Mouse (Mus musculus) naive thymus-derived CD4-positive, alpha-beta T cell, adult 2 months (primary cell): ENCODE results near the gene Mcfd2.

Experiments
- DNase-seq: peaks from one replicate; pipeline ENCODE4 v3.0.0-alpha.2; 2011; ENCODE audit warnings: low read depth

Gene Mcfd2

DNA sequence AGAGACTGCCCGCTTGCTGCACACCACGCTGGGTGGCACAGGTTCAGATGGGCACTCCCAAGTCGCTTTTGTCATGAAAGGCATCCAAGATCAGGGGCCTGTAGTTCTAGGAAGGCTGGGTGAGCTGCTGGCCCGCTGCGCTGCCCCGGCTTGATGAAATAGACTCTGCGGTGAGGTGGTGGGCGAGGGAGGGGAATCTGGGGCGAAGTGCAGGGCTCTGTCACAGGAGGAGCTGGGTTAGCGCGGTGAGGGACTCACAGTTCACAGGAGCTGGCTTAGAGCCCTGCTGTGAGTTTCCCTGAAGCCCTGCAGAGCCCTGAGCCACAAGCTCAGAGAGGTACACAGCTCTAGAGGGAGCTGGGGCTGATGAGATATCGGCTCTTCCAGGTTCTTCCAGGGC lies 22.4 kb upstream of the Mcfd2 start:
- DNase-seq = no peak

DNA sequence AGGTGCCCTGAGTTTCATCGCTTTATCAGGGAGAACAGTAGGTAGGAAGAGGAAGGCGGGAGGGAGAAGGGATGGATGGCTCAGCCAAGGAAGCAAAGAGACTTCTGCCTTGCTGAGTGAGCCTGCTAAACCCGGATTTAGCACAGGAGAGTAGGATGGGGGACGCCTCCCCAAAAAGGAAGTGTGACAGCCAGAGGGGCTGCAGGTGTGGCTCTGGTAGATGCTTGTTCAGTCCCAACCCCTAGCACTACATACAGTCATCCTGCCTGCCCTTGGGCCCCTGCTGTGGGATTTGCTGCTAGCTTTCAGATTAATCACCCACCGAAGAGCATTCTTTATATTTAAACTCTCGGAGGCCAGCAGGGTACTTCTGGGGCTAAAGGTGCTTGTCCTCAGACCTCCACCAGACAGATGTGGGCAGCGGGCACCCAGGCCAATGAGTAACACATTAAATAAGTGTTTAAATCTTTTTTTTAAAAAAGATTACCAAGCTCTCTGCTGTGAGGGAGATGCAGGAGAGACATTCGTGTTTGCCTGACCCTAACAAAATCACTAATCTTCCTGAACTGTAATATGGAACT lies 21.6 kb upstream of the Mcfd2 start:
- DNase-seq = no peak

GRCm38 (mm10) chr17:87286481-87287143 lies 20.9 kb upstream of the Mcfd2 start:
- DNase-seq = peak; percentile 61

DNA sequence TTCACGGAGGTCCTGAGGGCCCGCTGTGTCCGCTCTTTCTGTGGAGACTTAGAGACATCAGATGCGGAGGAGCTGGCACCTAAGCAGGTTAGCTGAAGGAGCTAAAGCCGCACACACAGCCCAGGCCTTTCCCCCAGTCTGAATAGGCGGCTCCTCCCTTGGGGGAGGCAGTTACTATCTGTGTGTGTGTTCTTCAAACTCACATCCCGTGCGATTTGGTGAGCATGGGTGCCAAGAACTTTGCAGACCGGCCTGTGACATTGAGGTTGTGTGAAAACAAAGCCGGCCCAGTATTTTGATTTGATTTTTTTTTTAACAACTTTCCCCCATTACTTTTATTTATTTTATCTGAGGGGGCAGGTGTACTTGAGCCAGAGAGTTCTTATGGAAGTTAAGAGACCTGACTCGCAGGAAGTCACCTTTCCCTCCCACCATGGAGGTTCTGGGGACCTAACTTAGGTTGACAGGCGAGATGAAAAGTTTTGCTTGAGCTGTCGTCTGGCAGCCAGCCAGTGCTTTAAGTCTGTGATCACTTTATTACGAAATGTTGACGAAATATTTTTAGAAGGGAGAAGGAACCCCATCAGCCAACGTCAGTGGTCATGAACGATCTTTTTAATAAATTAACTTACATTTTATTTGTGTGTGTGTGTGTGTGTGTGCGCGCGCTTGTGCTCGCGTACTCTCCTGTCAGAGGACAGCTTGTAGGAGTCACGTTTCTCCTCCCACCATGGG lies 20.2 kb upstream of the Mcfd2 start:
- DNase-seq = peak; percentile 70

DNA sequence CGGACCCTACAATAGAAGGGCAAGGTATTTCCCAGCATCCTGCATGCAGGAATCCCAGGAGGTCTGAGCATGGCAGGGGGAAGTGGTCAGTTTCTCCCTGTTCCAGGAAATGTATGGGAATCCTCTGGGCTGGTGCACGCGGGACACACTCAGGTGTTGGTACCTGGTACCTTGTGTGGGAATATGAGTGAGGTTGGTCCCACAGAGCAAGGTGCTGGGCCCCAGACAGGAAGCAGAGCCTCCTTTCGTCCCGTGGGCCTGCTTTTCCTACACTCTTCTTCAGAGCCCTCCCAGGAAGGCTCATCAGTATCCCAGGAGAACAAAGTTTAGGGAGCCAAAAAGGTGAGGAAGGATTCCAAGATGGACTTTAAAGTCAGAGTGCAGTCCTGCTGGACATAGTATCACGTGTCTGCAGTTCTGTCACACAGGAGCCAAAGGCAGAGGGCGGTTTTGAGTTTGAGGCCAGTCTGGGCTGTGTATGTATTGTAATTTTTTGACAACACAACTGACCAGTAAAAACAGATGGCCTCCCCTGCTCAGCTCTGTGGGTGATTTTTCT lies 18.8 kb upstream of the Mcfd2 start:
- DNase-seq = no peak

GRCm38 (mm10) chr17:87283755-87284481 lies 18.2 kb upstream of the Mcfd2 start:
- DNase-seq = peak; percentile 77

- no peak for DNase-seq
Observed at GRCm38 (mm10) chr17:87283055-87283754, 17.5 kb upstream of the Mcfd2 start.

- DNase-seq = peak; percentile 96
Observed at GRCm38 (mm10) chr17:87282706-87283053, 16.9 kb upstream of the Mcfd2 start, which contains the start of gene Ttc7. Ttc7 (plus strand) TSS chr17:87282886.

- DNase-seq = peak; percentile 91
Observed at GRCm38 (mm10) chr17:87282007-87282705, 16.4 kb upstream of the Mcfd2 start.

- DNase-seq = no peak
Observed at GRCm38 (mm10) chr17:87275363-87276341, 9.9 kb upstream of the Mcfd2 start.

DNA sequence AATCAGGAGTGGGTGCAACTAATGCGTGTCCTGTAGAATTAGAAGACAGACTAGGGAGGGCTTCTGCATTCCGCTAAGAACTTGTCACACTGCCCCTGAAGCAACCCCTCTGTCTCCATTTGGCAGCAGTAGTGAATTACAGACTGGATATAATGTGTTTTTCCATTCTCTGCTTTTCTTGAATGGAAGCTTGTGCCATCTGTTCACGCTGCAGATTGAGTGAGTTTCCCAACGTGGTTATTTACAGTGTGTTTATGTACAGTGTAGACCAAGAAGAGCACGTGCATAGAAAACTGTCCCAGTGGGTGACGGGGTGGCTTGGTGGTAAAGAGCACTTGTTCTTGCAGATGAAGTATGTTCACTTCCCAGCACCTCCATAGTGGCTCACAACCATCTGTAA lies 3.7 kb upstream of the Mcfd2 start:
- no peak for DNase-seq

DNA sequence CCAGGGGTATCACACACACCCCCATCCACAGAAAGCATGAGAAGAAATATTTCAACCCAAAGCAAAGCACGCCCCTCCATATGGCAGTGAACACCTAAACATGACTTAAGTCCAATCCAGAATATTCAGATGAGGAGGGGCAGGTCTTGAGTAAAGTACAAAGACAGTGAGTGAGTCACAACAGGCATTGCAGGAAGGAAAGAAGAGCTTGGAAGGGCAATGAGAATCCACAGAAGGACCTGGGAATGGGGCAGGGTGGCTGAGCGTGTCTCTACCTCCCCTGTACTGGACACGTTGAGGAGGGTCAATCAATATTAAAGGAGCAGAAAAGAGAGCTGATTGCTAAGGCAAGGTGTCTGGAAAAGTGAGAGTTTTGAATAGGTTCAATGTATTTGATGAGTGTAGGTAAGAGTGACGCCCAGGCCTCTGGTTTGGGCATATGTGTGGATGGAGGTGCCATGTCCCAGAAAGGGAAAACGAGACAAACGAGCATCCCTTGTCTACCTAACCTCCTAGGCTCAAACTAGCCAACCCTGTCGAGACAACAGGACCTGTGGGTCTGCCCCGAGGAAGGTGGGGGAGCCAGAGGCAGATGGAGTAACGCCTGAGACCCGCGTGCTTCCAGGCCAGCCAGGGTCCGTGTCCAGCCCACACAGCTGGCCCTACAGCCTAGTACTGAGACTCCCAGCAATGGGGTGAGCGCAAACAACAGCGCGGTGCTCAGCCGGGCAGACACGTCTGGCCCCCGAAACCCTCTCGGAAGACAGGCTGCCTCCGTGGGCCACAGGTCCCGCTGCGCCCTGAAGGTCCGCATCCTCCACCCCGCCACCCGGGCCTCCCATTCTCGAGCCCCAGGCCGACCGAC lies 576 bp downstream of the Mcfd2 start:
- DNase-seq = no peak

- no peak for DNase-seq
Observed at GRCm38 (mm10) chr17:87264054-87264830, 1.5 kb downstream of the Mcfd2 start.

DNA sequence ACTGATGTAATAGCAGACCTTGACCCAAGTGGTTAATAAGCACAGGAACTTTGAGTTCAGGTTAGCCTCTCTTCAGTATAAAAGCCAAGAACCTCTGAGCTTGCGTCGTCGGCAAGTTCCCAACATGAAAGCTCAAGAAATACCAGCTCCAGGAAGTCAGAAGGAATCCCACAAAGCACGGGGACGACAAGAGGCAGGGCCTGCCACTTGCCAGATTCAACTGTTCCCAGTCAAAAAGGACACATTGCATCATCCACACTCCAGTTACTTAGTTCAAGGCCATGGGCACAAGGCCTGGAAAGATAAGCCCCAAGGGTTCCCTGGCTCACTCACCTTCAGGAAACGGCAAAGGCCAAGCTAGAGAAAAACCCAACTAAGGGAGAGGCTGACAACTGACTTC lies 2.3 kb downstream of the Mcfd2 start:
- DNase-seq = no peak

DNA sequence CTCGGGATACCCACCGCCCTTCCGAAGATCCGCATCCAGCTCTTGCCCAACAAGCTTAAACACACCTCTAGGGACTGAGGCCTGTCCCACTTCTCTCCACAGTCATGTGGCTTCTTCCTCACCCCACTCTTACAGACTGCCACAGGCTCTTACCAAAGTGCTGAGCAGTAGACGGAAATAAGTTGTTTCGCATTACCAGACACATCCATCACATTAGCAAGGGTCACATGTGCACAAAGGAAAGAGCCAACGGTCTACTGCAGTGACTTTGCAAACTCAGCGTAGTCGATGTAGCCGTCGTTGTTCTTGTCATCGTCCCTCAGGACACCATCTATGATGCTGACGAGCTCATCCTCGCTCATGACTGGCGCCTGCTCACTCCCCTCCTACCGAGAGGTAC lies 10.1 kb downstream of the Mcfd2 start:
- no peak for DNase-seq

DNA sequence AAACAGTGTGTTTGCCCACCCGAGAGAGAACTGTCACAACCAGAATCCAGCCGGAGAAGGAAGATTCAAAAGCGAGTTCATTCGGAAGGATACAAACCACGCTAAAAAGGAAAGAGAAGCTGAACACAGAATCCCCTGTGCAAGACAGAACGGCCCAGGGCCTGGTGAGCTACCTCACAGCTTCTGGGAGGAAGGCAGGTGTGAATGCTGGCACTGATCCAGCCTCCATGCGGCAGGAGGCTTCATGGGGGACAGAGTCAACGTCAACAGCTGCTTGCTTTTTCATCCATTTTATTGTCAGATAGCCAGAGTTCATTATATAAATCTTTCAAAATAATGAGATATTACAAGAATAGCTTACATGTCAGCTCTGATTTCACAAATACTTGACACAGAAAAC lies 11.4 kb downstream of the Mcfd2 start:
- DNase-seq = no peak

- no peak for DNase-seq
Observed at GRCm38 (mm10) chr17:87246103-87246502, 19.6 kb downstream of the Mcfd2 start.

DNA sequence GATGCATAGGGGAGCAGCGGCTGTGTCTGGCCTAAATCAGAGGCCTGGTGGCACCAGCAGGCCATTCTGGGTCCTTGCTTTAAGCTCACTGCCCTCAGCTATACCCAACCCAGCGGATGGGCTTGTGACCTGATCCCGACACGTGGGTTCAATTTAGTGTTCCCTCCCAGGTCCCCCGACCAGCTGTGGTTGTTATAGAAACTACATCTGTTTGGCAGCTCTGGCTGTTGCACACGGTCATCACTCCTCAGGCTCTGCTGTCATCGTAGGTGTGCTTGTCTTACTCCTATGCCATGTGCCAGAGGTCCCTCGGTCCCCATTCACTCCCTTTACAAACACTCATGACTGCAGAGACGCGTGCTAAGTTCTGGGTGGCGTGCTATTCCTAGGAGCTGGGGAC lies 27.9 kb downstream of the Mcfd2 start:
- no peak for DNase-seq
